Mouse (Mus musculus): Measurements from ENCODE around the gene Rnf6. TPM values are rescaled to one million over a fixed set of nuclear protein-coding genes. Genes with fewer than 3 reads are reported as not detected.

Rnf6 gene
- total RNA-seq, 2 experiments from 2014 or later, result 37.0 to 41.0 TPM

Other genes starting within 250 kb of the Rnf6 start
- under 1 TPM in 1 of 2 experiments, not detected in 1; 0.43 TPM for gene Cyp3a25, start 211.9 kb downstream of the Rnf6 start, total RNA-seq (2021)
- gene Cyp3a59, start 142.3 kb downstream of the Rnf6 start, total RNA-seq (2021), result not detected
- not detected for gene Gm5565, start 61.0 kb downstream of the Rnf6 start, total RNA-seq (2021)
- not detected for gene Gm6309, start 50.8 kb downstream of the Rnf6 start, total RNA-seq (2021)
- gene 1700001J03Rik, start 36.3 kb downstream of the Rnf6 start, total RNA-seq (2021), result 1 to 10 TPM; 1.1 to 1.2 TPM
- gene Cdk8, start 9.7 kb upstream of the Rnf6 start, total RNA-seq (2021), result 10 to 100 TPM; 14.9 to 17.5 TPM
- under 1 TPM; 0.78 to 0.85 TPM for gene Wasf3, start 163.4 kb upstream of the Rnf6 start, total RNA-seq (2021)

Measured in gastrocnemius, adult 18-20 months (tissue).